Mouse (Mus musculus) neural tube, embryonic 14.5 days (tissue): ENCODE results near the gene Tmtc1. TPM values are rescaled to one million over a fixed set of nuclear protein-coding genes. Genes with fewer than 3 reads are reported as not detected.

ENCODE experiments used
- ATAC-seq: fragments of 200-750 bp; cut with Nextera tagmentation; 2 replicates; pipeline ENCODE4 v1.8.0; 2017; ENCODE audit warnings: low read depth, mild to moderate bottlenecking, moderate TSS enrichment, moderate library complexity
- H3K27ac ChIP-seq: fragments of 300-500 bp; sonication (generic); 2 replicates; pipeline ENCODE4 v1.5.1; 2014; ENCODE audit warnings: low read depth, mild to moderate bottlenecking, control low read depth, low read length, moderate library complexity, mixed read lengths
- H3K27me3 ChIP-seq: fragments of 300-500 bp; sonication (generic); 2 replicates; pipeline ENCODE4 v1.6.1; 2014; ENCODE audit warnings: low read length; ENCODE audit not compliant: control insufficient read depth, insufficient read depth
- H3K36me3 ChIP-seq: fragments of 300-500 bp; sonication (generic); 2 replicates; pipeline ENCODE4 v1.6.1; 2014; ENCODE audit warnings: low read length, mixed read lengths; ENCODE audit not compliant: control insufficient read depth, insufficient read depth
- H3K4me1 ChIP-seq: fragments of 300-500 bp; sonication (generic); 2 replicates; pipeline ENCODE4 v1.6.1; 2014; ENCODE audit warnings: low read length; ENCODE audit not compliant: control insufficient read depth, insufficient read depth
- H3K4me2 ChIP-seq: fragments of 300-500 bp; sonication (generic); 2 replicates; pipeline ENCODE4 v1.6.1; 2014; ENCODE audit warnings: mild to moderate bottlenecking, low read depth, low read length, control low read depth
- H3K4me3 ChIP-seq: fragments of 300-500 bp; sonication (generic); 2 replicates; pipeline ENCODE4 v1.5.1; 2014; ENCODE audit warnings: low read depth, low read length, control low read depth, mixed read lengths
- H3K9ac ChIP-seq: fragments of 300-500 bp; sonication (generic); replicated peaks from 2 replicates; pipeline ENCODE4 v1.6.1; 2014; ENCODE audit warnings: low read depth, mild to moderate bottlenecking, control low read depth, low read length, mixed read lengths
- H3K9me3 ChIP-seq: fragments of 300-500 bp; sonication (generic); 2 replicates; pipeline ENCODE4 v1.6.1; 2016; ENCODE audit warnings: low read length; ENCODE audit not compliant: control insufficient read depth
- WGBS: fragments of 180-500 bp; shearing (Covaris S2); extraction: QIAGEN DNeasy Blood & Tissue Kit; methylation state at CpG from one replicate; pipeline ENCODE4 v1.1.7; 2014; 5-methylcytosine and 5-hydroxymethylcytosine counted together
- polyA plus RNA-seq: library from polyadenylated mRNA; unstranded; fragments of >200 nt; fragmentation: Nextera tagmentation; extraction: Ambion mirVana; gene quantifications from 2 replicates; pipeline ENCODE4 v1.2.1, GENCODE M21; 2014

The Tmtc1 gene
- polyA plus RNA-seq, 1 experiment from 2014 or later = 6.2 TPM

GRCm38 (mm10) chr6:148354509-148355474, 89.4 kb downstream of the Tmtc1 start:
- peaks cover 3% of the 10 kb centered on the region; the same call in 1 of the 2 replicates for H3K4me1 ChIP-seq
- ATAC-seq = peak; percentile 88
- peak overlapping the region; percentile 51 for H3K9ac ChIP-seq
- no peaks in the 10 kb centered on the region for H3K27me3 ChIP-seq
- H3K36me3 ChIP-seq = no peaks in the 10 kb centered on the region
- peak overlapping the region; percentile 47 for H3K4me2 ChIP-seq
- H3K27ac ChIP-seq = peak overlapping the region; percentile 28; the same call in 1 of the 2 replicates
- WGBS = 31% methylated on average over 85 of the region's 85 CpGs
- H3K4me3 ChIP-seq = peak overlapping the region; percentile 45
- no peaks in the 10 kb centered on the region for H3K9me3 ChIP-seq

DNA sequence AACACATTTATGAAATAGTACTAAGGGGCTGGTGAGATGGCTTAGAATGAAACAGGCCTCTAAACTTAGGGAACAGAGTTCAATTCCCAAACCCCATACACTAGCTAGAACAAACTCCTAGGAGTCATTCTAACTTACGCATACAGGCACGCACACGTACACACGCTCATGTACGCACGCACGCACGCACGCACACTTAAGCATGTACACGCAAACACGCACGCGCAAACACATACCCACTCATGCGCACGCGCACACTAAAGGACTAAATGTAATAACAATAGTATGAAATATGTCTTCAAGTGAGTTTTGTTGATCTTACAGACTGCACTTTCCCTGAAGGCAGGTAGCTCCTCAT, 90.1 kb downstream of the Tmtc1 start:
- 83% methylated on average over 16 of the region's 16 CpGs for WGBS
- Histone ChIP-seq H3K4me2 (peak overlapping the region; percentile 47; the same call in 1 of the 2 replicates), H3K9ac (no peak overlapping the region), H3K27ac (no peak overlapping the region), H3K27me3 (no peaks in the 10 kb centered on the region), H3K9me3 (no peaks in the 10 kb centered on the region), H3K4me1 (peaks cover 3% of the 10 kb centered on the region; the same call in 1 of the 2 replicates), H3K4me3 (peak overlapping the region; percentile 45), H3K36me3 (no peaks in the 10 kb centered on the region)
- peak; percentile 32; the same call in 1 of the 2 replicates for ATAC-seq

GRCm38 (mm10) chr6:148345001-148345400, 99.2 kb downstream of the Tmtc1 start:
- Histone ChIP-seq H3K27ac (no peak overlapping the region), H3K9ac (no peak overlapping the region), H3K9me3 (no peaks in the 10 kb centered on the region), H3K4me2 (no peak overlapping the region), H3K4me3 (no peak overlapping the region), H3K27me3 (no peaks in the 10 kb centered on the region), H3K36me3 (no peaks in the 10 kb centered on the region), H3K4me1 (no peaks in the 10 kb centered on the region)
- no peak for ATAC-seq
- WGBS = 87% methylated on average over 3 of the region's 3 CpGs

GRCm38 (mm10) chr6:148342191-148342590, 102.0 kb downstream of the Tmtc1 start:
- WGBS = 86% methylated on average over 2 of the region's 2 CpGs
- no peak for ATAC-seq
- no peak overlapping the region for H3K9ac ChIP-seq
- H3K27me3 ChIP-seq = no peaks in the 10 kb centered on the region
- no peaks in the 10 kb centered on the region for H3K9me3 ChIP-seq
- no peaks in the 10 kb centered on the region for H3K4me1 ChIP-seq
- no peaks in the 10 kb centered on the region for H3K36me3 ChIP-seq
- H3K27ac ChIP-seq = no peak overlapping the region
- no peak overlapping the region for H3K4me3 ChIP-seq
- no peak overlapping the region for H3K4me2 ChIP-seq

DNA sequence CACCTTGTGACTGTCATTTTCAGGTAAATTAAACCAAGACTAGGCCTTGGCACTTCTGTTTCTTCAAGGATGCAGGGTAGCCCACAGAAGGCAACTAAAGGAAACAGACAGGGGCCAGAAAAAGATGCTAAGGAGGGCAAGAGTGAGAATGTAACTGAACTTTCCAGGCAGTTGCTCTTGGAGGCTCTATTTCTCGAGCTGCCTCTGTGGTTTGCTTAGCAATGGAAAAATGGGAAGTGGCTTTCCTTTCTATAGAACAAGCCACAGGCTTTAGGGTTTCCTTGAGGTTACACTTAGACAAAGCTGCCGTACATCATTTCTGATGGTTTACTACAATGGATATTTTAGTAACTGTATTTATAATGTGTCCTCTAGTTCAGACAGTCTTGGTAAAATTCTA, 102.4 kb downstream of the Tmtc1 start:
- 85% methylated on average over 2 of the region's 2 CpGs for whole genome bisulfite sequencing

DNA sequence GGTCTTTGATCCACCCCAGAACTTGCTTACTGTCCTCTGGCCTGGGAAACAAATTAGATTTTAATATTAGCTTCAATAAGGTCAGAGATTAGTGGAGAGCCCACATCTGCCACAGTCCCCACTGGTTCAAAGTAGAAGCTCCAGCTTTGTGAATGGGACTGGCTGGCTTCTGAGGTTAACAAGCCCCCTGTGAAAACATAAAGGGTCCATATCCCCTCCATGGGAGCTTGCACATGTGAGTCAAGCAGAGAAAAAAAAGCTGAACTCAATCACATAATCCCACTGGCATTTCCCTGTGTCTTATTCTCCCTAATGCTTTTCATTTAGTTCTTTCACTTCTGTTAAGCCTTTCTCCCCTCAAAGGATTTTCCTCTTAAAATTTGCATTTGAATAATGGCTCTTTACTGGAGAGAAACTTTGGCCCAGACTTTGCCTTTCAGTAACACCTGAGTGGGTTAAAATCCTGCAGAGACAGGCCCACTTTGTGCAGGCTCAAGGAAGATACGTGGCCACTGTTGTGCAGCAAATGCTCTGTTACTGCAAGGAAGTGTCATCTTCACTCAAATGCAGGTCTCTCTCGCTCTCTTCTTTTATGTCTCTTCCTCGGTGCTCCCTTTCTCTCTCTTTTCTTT, 105.7 kb downstream of the Tmtc1 start:
- Histone ChIP-seq H3K36me3 (no peaks in the 10 kb centered on the region), H3K9ac (no peak overlapping the region), H3K4me3 (no peak overlapping the region), H3K4me1 (no peaks in the 10 kb centered on the region), H3K27me3 (no peaks in the 10 kb centered on the region), H3K27ac (no peak overlapping the region), H3K4me2 (no peak overlapping the region), H3K9me3 (no peaks in the 10 kb centered on the region)
- ATAC-seq = no peak
- WGBS = 62% methylated on average over 3 of the region's 3 CpGs

More for the DNA sequence above, 102.4 kb downstream of the Tmtc1 start:
- Histone ChIP-seq H3K27ac (no peak overlapping the region), H3K4me2 (no peak overlapping the region), H3K36me3 (no peaks in the 10 kb centered on the region), H3K9ac (no peak overlapping the region), H3K27me3 (no peaks in the 10 kb centered on the region), H3K9me3 (no peaks in the 10 kb centered on the region), H3K4me1 (no peaks in the 10 kb centered on the region), H3K4me3 (no peak overlapping the region)
- no peak for ATAC-seq

DNA sequence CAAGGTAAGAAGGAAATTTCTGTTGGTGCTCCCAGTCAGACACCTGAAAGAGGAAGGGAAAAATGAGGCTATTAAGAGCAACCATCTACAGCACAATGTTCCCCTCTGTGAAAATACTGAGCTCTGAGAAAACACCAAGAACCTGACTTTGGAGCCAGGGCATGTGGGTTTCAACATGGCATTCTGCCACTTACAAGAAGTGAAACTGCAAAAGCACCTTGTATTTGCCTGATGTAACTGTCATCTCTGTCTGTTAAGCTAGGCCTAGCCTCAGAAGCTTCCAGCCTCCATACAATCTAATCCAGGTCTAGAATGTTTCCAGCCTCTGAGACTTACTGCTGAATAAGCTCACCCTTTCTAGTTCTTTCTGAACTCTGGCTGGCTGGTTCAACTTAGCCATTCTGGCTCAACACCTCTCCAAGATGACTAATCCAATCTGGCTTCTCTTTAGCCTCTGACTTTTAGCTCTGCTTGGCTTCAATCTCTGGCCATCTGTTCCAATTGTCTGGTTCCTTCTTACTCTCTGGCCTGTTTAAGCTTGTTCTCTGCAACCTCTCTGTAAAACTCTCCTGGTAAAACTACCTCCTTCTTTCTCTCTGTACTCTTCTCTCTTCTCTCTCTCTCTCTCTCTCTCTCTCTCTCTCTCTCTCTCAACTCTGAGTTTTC, 107.8 kb downstream of the Tmtc1 start:
- Histone ChIP-seq H3K27me3 (no peaks in the 10 kb centered on the region), H3K4me1 (no peaks in the 10 kb centered on the region), H3K4me2 (no peak overlapping the region), H3K9ac (no peak overlapping the region), H3K9me3 (no peaks in the 10 kb centered on the region), H3K27ac (no peak overlapping the region), H3K4me3 (no peak overlapping the region), H3K36me3 (no peaks in the 10 kb centered on the region)
- ATAC-seq = no peak

DNA sequence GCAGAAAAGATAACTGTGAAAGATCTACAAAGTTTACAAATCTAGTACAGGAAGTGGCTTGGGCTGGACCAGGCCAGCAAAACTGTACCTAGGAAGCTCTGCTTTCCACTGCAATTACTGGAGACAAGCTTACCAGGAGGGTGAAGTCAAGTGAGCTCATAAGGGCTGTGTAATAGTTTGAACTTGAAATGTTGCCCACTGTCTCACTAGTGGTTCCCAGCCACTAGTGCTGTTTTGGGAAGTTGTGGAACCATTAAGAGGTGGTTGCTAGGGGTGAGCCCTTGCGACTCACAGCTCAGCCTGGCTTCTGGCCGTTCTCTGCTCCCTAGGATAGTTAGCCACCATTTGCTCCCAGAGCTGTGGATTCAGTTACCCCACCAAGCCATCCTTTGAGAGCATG, 112.3 kb downstream of the Tmtc1 start:
- ATAC-seq = no peak
- Histone ChIP-seq H3K36me3 (no peaks in the 10 kb centered on the region), H3K4me3 (no peak overlapping the region), H3K27ac (no peak overlapping the region), H3K9ac (no peak overlapping the region), H3K9me3 (no peaks in the 10 kb centered on the region), H3K27me3 (no peaks in the 10 kb centered on the region), H3K4me1 (no peaks in the 10 kb centered on the region), H3K4me2 (no peak overlapping the region)
- WGBS = 84% methylated on average over 2 of the region's 2 CpGs

DNA sequence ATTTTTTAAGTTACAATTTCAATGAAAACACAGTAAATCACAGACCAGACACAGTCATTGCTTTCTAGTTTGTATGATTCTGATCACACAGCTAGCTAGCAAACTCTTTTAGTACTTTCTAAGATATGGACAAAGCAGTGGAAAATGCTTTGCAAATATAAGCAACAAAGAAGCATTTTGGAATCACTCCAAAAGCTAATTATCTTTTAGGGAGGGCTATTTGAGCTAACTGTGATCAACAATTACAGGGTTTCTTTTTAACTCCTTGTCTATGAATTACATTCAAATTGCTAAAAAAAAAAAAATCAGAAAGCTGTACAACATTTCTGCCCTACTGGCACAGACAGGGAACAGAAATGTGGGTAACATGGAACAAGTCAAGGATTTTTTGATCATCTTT, 114.2 kb downstream of the Tmtc1 start:
- H3K36me3 ChIP-seq = no peaks in the 10 kb centered on the region
- no peak overlapping the region for H3K27ac ChIP-seq
- H3K9me3 ChIP-seq = no peaks in the 10 kb centered on the region
- no peak for ATAC-seq
- no peak overlapping the region for H3K4me2 ChIP-seq
- no peaks in the 10 kb centered on the region for H3K27me3 ChIP-seq
- H3K4me3 ChIP-seq = no peak overlapping the region
- no peaks in the 10 kb centered on the region for H3K4me1 ChIP-seq
- no peak overlapping the region for H3K9ac ChIP-seq
